14 mouse cellular contexts compared by ENCODE assay signal in the genomic region with DNA sequence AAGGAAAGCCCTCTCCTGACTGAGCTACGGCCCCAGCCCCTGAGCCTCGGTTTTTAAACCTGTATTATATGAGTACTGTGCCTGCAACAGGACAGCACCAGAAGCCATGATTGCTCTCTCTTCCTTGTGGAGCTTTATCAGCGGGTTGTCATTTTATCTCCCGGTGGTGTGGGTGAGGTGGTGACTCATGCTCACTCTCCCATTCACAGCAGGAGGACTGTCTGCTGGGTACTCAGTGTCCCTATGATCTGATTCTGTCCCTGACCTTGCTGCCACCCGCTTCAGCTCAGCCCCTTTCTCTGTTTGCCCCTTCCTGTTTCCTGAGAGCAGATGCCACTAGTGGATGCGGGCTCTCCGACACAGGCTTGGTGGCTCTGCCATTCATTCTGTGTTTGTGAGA.
"Had no signal": no experiment of that assay in that cellular context is flagged by ENCODE, and none has a peak within 500 bp of the region (broad histone marks: within the 10 kb centered on the region; RNA-seq: fewer than 3 reads in every experiment).

No protein-coding gene starts in this region.

- H3K9ac ChIP-seq: limb, embryonic 13.5 days; liver, embryonic 14.5 days; neural tube, embryonic 12.5 days had no signal

- H3K4me1 ChIP-seq: midbrain, embryonic 10.5 days; neural tube, embryonic 12.5 days had no signal

- H3K9me3 ChIP-seq: midbrain, embryonic 10.5 days; neural tube, embryonic 12.5 days had no signal

- H3K27me3 ChIP-seq: neural tube, embryonic 12.5 days had no signal

- H3K4me2 ChIP-seq: limb, embryonic 13.5 days; neural tube, embryonic 12.5 days had no signal

- H3K36me3 ChIP-seq: limb, embryonic 13.5 days; midbrain, embryonic 10.5 days; neural tube, embryonic 12.5 days had no signal

- H3K4me3 ChIP-seq: limb, embryonic 13.5 days; midbrain, embryonic 10.5 days; myocyte; neural tube, embryonic 12.5 days had no signal

- H3K27ac ChIP-seq: kidney, postnatal 0 days; limb, embryonic 13.5 days; liver, embryonic 14.5 days; midbrain, embryonic 10.5 days; neural tube, embryonic 12.5 days had no signal

- DNase-seq: kidney, adult 9 months; kidney, postnatal 36 days; lung, adult 18-20 months; lung, postnatal 4 days; midbrain, embryonic 14.5 days; retina, postnatal 1 day; right cerebral cortex, postnatal 14 days; thymus, postnatal 36 days had no signal
